22 mouse cellular contexts compared by ENCODE assay signal in the genomic region with DNA sequence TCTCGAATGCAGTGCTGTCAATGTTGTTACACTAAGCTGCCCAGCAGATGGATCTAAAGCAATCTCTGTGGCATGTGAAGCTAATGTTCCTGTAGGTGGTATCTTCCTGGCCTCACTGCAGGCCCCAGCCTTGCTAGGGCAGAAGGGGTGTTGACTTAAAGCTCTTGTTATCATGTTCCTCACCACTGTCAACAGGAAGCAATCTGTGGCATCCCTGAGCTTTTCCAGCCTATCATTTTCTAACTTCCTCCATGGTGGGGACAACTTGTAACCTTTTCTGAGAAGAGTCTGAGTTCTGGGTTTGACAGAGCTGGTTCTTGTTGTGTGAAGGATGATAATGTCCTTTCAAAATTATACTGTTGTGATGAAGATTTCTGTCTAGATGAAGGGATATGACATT.
DNase-seq lines count a peak whose midpoint lies in the region; ATAC-seq and TF ChIP-seq lines count a peak whose summit lies in the region.
"Had no signal": no experiment of that assay in that cellular context is flagged by ENCODE, and none has a peak within 500 bp of the region (broad histone marks: within the 10 kb centered on the region; RNA-seq: fewer than 3 reads in every experiment).

No protein-coding gene starts in this region.

- no peaks in the 10 kb centered on the region for H3K36me3 ChIP-seq in heart, embryonic 12.5 days
- H3K36me3 ChIP-seq: embryonic facial prominence, embryonic 12.5 days; embryonic facial prominence, embryonic 15.5 days; hindbrain, embryonic 12.5 days; hindbrain, embryonic 15.5 days; intestine, embryonic 15.5 days had no signal

- H3K9ac ChIP-seq in heart, embryonic 12.5 days, result no peak overlapping the region
- H3K9ac ChIP-seq: embryonic facial prominence, embryonic 12.5 days; embryonic facial prominence, embryonic 15.5 days; forebrain, postnatal 0 days; hindbrain, embryonic 12.5 days; hindbrain, embryonic 15.5 days; intestine, embryonic 15.5 days had no signal

- H3K4me1 ChIP-seq in heart, embryonic 12.5 days (replicated peaks), result peaks cover 24% of the 10 kb centered on the region
- H3K4me1 ChIP-seq: embryonic facial prominence, embryonic 15.5 days; intestine, embryonic 15.5 days had no signal

- H3K27me3 ChIP-seq in heart, embryonic 12.5 days (replicated peaks), result no peaks in the 10 kb centered on the region
- H3K27me3 ChIP-seq: embryonic facial prominence, embryonic 12.5 days; embryonic facial prominence, embryonic 15.5 days; hindbrain, embryonic 12.5 days; hindbrain, embryonic 15.5 days; intestine, embryonic 15.5 days had no signal

- ATAC-seq in heart, embryonic 12.5 days (ENCODE audit: insufficient number of reproducible peaks, low FRiP score), result no peak
- ATAC-seq: activated CD4-positive, CD25-positive, alpha-beta regulatory T cell, adult 4 months; forebrain, embryonic 14.5 days; forebrain, postnatal 0 days; intestine, embryonic 15.5 days had no signal

- H3K9me3 ChIP-seq in heart, embryonic 12.5 days (replicated peaks), result no peaks in the 10 kb centered on the region
- H3K9me3 ChIP-seq: embryonic facial prominence, embryonic 12.5 days; embryonic facial prominence, embryonic 15.5 days; hindbrain, embryonic 12.5 days; hindbrain, embryonic 15.5 days; intestine, embryonic 15.5 days had no signal

- H3K4me3 ChIP-seq in heart, embryonic 12.5 days, result no peak overlapping the region
- H3K4me3 ChIP-seq in layer of hippocampus, adult 2 months, result no peak overlapping the region
- H3K4me3 ChIP-seq: embryonic facial prominence, embryonic 12.5 days; embryonic facial prominence, embryonic 15.5 days; gastrocnemius, adult 2 months; heart, adult 2 months; hindbrain, embryonic 12.5 days; hindbrain, embryonic 15.5 days; intestine, embryonic 15.5 days had no signal

- DNase-seq in heart, adult 8-10 months (ENCODE audit: low spot score), result no peak
- DNase-seq in layer of hippocampus, adult 2 months (ENCODE audit: low spot score in 2 of 2), result no peak
- no peak for DNase-seq in layer of hippocampus, postnatal 14 days (ENCODE audit: low spot score in 2 of 2)
- DNase-seq in brain, adult 2 months (ENCODE audit: low read depth, low spot score), result peak; percentile 22
- no peak for DNase-seq in yolk sac, embryonic 10.5 days (ENCODE audit: low spot score)
- DNase-seq: adrenal gland, adult 8-10 months; adrenal gland, postnatal 25 days; cerebellum, adult 18-20 months; cerebellum, adult 9-10 months; cerebellum, postnatal 14 days; forebrain, postnatal 0 days; gastrocnemius, adult 2 months; gastrocnemius, postnatal 25 days; heart, adult 2 months had no signal

- peak; percentile 17 for TF ChIP-seq CTCF in layer of hippocampus, adult 2 months (conservative IDR thresholded peaks at IDR 0.05)

- no peak overlapping the region for H3K4me2 ChIP-seq in heart, embryonic 12.5 days
- H3K4me2 ChIP-seq: embryonic facial prominence, embryonic 12.5 days; embryonic facial prominence, embryonic 15.5 days; hindbrain, embryonic 12.5 days; hindbrain, embryonic 15.5 days; intestine, embryonic 15.5 days had no signal

- 20% methylated on average over 1 of the region's 1 CpGs for WGBS in heart, embryonic 12.5 days

- peak overlapping the region; percentile 47; the same call in 1 of the 2 replicates for H3K27ac ChIP-seq in heart, embryonic 12.5 days (ENCODE audit: poor library complexity, severe bottlenecking)
- peak overlapping the region; percentile 76 for H3K27ac ChIP-seq in layer of hippocampus, adult 2 months
- H3K27ac ChIP-seq: embryonic facial prominence, embryonic 12.5 days; embryonic facial prominence, embryonic 15.5 days; gastrocnemius, adult 2 months; heart, adult 2 months; hindbrain, embryonic 12.5 days; hindbrain, embryonic 15.5 days; intestine, embryonic 15.5 days had no signal
